Mouse (Mus musculus) spleen, postnatal 4 days (tissue): ENCODE measurements around the gene Adk.

Source experiments
- DNase-seq, 2 experiments: peaks; one replicate each; pipeline ENCODE4 v3.0.0; 2022; ENCODE audit warnings: low spot score in 2 of 2

The Adk gene

DNA sequence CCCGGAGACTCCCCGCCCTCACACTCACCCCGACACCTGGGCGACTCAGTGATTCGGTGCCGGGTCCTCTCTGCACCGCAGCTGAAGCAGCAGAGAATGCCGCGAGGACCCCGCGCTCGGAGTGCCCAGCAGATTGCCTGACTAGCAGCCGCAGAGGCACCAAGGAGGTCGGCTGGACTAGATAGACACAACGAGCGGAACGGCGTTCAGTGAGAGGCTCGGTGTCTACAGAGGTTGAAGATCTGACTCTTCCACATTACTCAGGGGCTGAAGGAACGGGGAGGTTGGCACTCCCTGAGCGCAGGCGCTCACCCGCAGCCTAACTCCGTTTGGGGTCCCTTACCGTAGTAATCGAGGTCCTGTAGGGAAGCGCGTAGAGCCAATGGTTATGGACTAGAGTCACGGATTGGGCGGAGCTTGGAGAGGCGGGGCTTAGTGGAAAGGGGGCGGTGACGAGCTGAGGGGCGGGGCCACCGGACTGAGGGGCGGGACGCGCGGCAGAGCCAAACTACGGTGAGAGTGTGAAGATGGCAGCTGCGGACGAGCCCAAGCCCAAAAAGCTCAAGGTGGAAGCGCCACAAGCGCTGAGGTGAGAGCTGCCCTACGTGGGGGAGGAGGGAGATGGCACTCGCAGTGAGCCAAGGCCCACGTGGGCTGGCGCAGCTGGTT, at the start of gene Adk, which contains the start of gene Ap3m1:
Adk (plus strand) TSS at position 463 of the 669 bp plus-strand sequence.
Ap3m1 (minus strand) TSS at position 397 of the 669 bp plus-strand sequence.
- peak; percentile 96 to 99 for DNase-seq

GRCm38 (mm10) chr14:21013800-21014334, 38.5 kb upstream of the Adk start:
- no peak for DNase-seq

GRCm38 (mm10) chr14:21017871-21018270, 34.5 kb upstream of the Adk start:
- DNase-seq, result no peak

- no peak for DNase-seq
Measured at GRCm38 (mm10) chr14:21018977-21019376, 33.4 kb upstream of the Adk start.

GRCm38 (mm10) chr14:21020435-21020834, 31.9 kb upstream of the Adk start:
- no peak for DNase-seq

GRCm38 (mm10) chr14:21027542-21027941, 24.8 kb upstream of the Adk start:
- no peak for DNase-seq

GRCm38 (mm10) chr14:21029025-21029659, 23.2 kb upstream of the Adk start:
- no peak for DNase-seq

- DNase-seq, result no peak
Measured at GRCm38 (mm10) chr14:21031783-21032511, 20.4 kb upstream of the Adk start.

- no peak for DNase-seq
Measured at GRCm38 (mm10) chr14:21034271-21034670, 18.1 kb upstream of the Adk start.

DNA sequence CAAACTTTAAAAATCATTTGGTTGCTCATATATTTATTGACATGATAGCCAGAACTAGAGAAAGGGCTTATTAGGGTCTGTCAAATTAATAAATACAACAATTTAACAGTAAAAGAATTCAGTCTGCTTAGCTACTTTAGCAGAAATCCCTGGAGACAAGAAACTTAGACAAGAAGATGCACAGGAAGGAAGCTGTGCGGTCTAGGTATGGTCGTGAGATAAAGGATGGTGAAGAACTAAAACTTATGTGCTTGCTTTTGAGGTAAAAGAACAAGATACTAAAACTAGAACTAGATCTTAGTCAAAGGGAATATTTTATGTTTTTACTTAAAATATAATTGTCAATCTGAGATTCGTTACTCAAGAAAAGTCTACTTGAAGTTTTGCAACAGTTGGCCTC, 17.6 kb upstream of the Adk start:
- no peak for DNase-seq

- DNase-seq, result no peak
Measured at GRCm38 (mm10) chr14:21039077-21039476, 13.3 kb upstream of the Adk start.

DNA sequence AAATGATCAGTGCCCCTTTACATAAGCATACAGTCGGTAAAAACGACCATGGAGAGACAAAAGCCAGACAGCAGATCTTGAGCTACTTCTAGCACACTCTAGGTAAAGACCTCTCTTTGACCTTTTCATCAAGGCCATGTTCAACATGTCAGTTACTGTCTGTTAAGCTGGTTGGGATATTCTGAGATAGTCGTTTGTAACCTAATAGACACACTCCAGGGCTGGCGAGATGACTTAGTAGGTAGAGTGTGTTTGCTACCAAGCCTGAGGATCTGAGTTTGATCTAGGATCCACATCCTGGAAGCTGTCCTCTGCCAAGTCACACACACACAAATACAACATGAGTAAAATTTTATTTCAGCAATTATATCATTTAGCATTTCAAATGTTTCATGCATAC, 12.8 kb upstream of the Adk start:
- DNase-seq, result no peak

DNA sequence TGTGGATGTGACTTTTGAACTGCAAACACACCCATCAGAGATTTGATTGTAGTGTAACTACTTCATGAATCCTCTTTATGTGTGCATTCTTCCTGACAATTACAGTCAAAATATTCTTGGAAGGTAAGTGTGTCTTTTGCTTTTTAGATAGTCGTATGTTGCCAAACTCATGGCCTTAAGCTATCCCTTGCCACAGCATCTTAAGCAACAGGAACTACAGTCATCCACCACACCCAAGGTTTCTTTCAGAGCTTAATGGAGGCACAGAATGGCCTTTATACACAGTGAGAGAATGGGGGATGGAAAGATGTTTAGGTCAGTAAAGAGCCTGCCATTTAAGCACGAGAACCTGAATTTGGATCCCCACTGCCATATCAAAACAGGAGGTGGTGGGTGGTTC, 4.5 kb upstream of the Adk start:
- DNase-seq, result no peak

- peak; percentile 53 to 73 for DNase-seq
Measured at GRCm38 (mm10) chr14:21048879-21049278, 3.5 kb upstream of the Adk start.

DNA sequence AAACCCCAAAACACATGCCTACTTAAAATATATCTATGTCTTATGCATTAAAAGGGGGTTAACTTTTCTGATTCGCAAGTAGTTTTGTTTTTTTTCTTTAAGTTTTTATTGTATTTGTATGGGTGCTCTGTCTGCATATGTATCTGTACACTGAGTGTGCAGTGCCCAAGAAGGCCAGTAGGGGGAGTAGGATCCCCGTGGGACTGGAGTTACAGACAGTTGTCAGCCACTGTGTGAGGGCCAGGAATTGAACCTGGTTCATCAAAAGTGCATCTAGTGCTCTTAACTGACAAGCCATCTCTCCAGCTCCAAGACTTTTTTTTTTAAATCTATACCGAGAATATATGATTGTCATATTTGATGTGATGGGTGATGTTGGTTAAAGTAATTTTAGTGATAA, 1.6 kb upstream of the Adk start:
- peak; percentile 62 to 84 for DNase-seq

GRCm38 (mm10) chr14:21051380-21052111, 828 bp upstream of the Adk start:
- DNase-seq, result no peak

- DNase-seq, result peak; percentile 63 to 81
Measured at GRCm38 (mm10) chr14:21052781-21053130, 382 bp downstream of the Adk start.

DNA sequence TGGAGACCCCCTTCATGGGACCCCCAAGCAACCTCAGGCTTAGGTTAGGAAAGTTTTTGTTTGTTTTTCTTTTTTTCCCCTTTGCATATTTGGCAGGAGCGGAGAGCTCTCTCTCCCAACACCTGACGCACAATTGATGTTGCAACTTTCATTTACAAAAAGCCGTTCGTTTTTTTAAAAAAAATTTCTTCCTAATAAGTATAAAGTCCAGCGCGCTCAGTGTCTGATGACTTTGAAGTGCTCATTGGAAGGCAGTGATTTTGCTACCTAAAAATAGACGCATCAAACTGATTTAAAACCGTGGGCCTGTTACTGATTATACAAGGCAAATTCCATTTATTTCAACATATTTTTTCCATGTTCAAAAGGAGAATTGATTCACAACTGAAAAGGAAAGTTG, 777 bp downstream of the Adk start:
- no peak for DNase-seq

DNA sequence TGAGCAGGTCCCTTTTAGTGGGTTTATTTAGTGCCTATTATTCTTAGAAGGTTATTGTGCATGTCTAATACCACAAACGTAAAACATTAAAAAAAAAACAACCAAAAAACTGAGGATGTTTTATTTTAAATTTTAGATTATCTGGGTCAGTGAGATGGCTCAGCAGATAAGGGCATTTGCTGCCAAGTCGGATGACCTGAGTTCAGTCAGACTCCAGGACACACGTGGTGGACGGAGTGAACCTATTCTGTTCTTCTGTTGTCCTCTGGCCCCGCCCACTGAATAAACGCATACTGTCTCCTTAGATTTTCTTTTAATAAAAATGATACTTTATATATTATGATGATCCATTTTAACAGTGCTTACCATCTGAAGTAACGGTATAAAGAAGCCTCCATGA, 1.2 kb downstream of the Adk start:
- DNase-seq, result peak in 1 of 2 experiments; percentile 45

DNA sequence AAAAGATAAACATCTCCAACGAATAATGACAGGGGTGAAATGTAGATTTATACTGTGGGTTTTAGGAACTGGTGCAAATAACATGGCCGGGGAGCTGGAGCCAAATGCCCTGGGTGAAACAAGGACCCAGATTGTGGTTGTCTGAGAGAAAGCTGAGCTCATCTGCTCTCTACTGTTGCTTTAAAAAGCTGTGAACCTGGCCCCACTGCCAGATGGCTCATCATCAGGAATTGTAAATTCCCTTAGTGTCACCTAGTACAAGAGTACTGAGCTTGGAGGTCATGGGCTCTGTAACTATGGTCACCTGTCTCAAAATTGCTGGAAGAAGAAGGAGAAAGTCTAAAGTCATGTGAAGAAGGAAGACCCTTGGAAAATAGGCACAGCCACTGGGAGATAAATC, 6.6 kb downstream of the Adk start:
- DNase-seq, result peak in 1 of 2 experiments; percentile 27

DNA sequence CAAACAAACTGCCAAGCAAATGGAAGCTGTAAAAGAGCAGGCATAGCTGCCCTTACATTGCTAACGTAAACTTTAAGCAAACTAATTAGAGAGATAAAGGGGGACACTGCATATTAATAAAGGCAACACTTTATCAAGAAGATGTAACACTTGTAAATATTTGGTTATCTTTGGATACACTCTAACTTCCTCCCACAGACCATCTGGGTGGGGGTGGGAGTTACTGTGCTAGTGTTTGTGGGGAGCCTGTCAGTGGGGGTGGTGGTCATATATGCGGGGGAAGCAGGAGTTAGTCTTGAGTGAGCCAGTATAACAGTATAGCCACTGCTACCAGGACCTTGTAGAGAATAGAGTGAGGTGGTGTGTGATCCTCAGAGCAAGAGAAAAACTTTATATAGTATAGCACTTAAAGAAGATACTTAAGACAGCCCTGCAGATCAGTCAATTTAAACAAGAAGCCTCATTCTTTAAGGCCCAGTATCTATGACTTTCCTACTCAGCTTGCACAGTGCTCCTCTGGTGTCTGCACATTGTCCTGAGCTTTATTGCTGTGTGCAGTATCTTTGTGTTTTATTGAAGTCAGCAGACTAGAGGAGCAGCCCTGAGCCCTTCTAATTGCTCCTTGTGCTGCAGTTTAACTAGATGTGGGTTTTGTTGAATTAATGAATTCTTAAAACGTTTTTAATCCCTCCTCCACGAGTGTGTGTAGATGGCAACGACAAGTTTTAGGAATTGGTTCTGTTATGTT, 10.6 kb downstream of the Adk start:
- no peak for DNase-seq
